Mouse (Mus musculus) CH12.LX (cell line): Measurements from ENCODE around the gene Il2rb.

ENCODE experiments used
- BHLHE40 ChIP-seq: IDR thresholded peaks from 2 replicates; pipeline ENCODE4 v1.6.1; 2011; ENCODE audit warnings: mild to moderate bottlenecking, low read depth, low read length, improper control_type of control experiment
- CTCF ChIP-seq, 2 experiments: IDR thresholded peaks in 1 of 2; conservative IDR thresholded peaks in 1 of 2; 2 replicates each; pipeline ENCODE4 v1.5.1; 2011 to 2012; ENCODE audit warnings: low read depth in 2 of 2, low read length in 2 of 2, improper control_type of control experiment in 1 of 2, inconsistent platforms in 1 of 2, mild to moderate bottlenecking in 1 of 2, moderate library complexity in 1 of 2
- ELF1 ChIP-seq: IDR thresholded peaks from 2 replicates; pipeline ENCODE4 v1.6.1; 2014; ENCODE audit warnings: low read depth, mild to moderate bottlenecking, inconsistent platforms, low read length, improper control_type of control experiment
- GABPA ChIP-seq: IDR thresholded peaks from 2 replicates; pipeline ENCODE4 v1.6.1; 2012; ENCODE audit warnings: low read depth, low read length, improper control_type of control experiment, inconsistent platforms; ENCODE audit not compliant: insufficient replicate concordance
- IRF4 ChIP-seq: IDR thresholded peaks from 2 replicates; pipeline ENCODE4 v1.6.1; 2014; ENCODE audit warnings: low read depth, mild to moderate bottlenecking, inconsistent platforms, low read length, improper control_type of control experiment
- JUN ChIP-seq: IDR thresholded peaks from 2 replicates; pipeline ENCODE4 v1.6.1; 2011; ENCODE audit warnings: low read depth, mild to moderate bottlenecking, low read length, improper control_type of control experiment, moderate library complexity; ENCODE audit not compliant: insufficient read depth
- MAX ChIP-seq: IDR thresholded peaks from 2 replicates; pipeline ENCODE4 v1.6.1; 2011; ENCODE audit warnings: low read length, improper control_type of control experiment
- MAZ ChIP-seq: IDR thresholded peaks from 2 replicates; pipeline ENCODE4 v1.6.1; 2012; ENCODE audit warnings: low read depth, mild to moderate bottlenecking, inconsistent platforms, low read length, improper control_type of control experiment, moderate library complexity
- MEF2A ChIP-seq: IDR thresholded peaks from 2 replicates; pipeline ENCODE4 v1.6.1; 2014; ENCODE audit warnings: low read depth, mild to moderate bottlenecking, inconsistent platforms, low read length, improper control_type of control experiment, borderline replicate concordance
- POLR2A ChIP-seq: IDR thresholded peaks from 2 replicates; pipeline ENCODE4 v1.6.1; 2011; ENCODE audit warnings: low read depth, mild to moderate bottlenecking, improper control_type of control experiment, low read length
- UBTF ChIP-seq: IDR thresholded peaks from 2 replicates; pipeline ENCODE4 v1.6.1; 2012; ENCODE audit warnings: low read depth, mild to moderate bottlenecking, inconsistent platforms, low read length, improper control_type of control experiment, moderate library complexity
- USF1 ChIP-seq: IDR thresholded peaks from 2 replicates; pipeline ENCODE4 v1.6.1; 2014; ENCODE audit warnings: low read depth, mild to moderate bottlenecking, inconsistent platforms, low read length, improper control_type of control experiment
- ZMIZ1 ChIP-seq: IDR thresholded peaks from 2 replicates; pipeline ENCODE4 v1.6.1; 2012; ENCODE audit warnings: low read depth, mild to moderate bottlenecking, inconsistent platforms, low read length, improper control_type of control experiment

DNA sequence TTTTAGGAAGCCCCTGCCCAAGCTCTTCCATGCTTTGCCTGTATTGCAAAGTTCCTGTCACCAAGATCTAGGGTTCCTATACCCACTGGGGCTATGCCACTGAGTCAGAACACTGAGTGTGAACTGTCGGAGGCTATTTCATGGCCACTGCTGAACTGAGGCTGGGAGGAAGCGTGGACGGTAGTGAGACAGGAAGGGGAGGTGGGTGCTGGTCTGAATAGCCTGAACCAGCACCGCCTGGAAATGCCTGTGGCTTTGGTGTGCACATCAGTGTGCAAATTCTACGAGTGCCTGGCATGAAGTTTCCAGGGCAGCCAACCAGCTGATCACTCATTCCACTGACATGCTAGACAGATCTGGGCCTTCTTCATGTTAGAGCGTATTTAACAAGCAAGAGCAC, 26.8 kb upstream of the Il2rb start:
- no peak for TF ChIP-seq CTCF (conservative IDR thresholded peaks at IDR 0.05 in 1 of 2, IDR thresholded peaks at IDR 0.05 in 1 of 2; ENCODE audit: low read depth in 2 of 2, low read length in 2 of 2)
- no peak for TF ChIP-seq IRF4
- TF ChIP-seq BHLHE40 = no peak
- no peak for TF ChIP-seq POLR2A
- TF ChIP-seq ELF1 = no peak
- TF ChIP-seq GABPA = no peak
- TF ChIP-seq MAX = no peak
- TF ChIP-seq MEF2A = no peak
- TF ChIP-seq ZMIZ1 = no peak
- TF ChIP-seq USF1 = no peak
- no peak for TF ChIP-seq MAZ
- TF ChIP-seq JUN = no peak
- no peak for TF ChIP-seq UBTF
